Mouse (Mus musculus) telencephalon, adult 2 months (tissue): ENCODE results near the gene Trim47.
A peak's percentile ranks its signal among the peaks of the same experiment; 100 is the strongest.

Source experiments
- DNase-seq: peaks from one replicate; pipeline ENCODE4 v3.0.0-alpha.2; 2011; ENCODE audit warnings: low read depth, low spot score

The Trim47 gene

GRCm38 (mm10) chr11:116127156-116127980 is at the start of gene Trim47:
TSS of gene Trim47 (minus strand) at chr11:116127210.
- no peak for DNase-seq

- no peak for DNase-seq
Observed at GRCm38 (mm10) chr11:116176010-116176409, 49.0 kb upstream of the Trim47 start.

- no peak for DNase-seq
Observed at GRCm38 (mm10) chr11:116174775-116175448, 47.9 kb upstream of the Trim47 start.

- no peak for DNase-seq
Observed at GRCm38 (mm10) chr11:116171959-116172358, 44.9 kb upstream of the Trim47 start.

- DNase-seq, result no peak
Observed at GRCm38 (mm10) chr11:116170003-116170800, 43.2 kb upstream of the Trim47 start.

GRCm38 (mm10) chr11:116169214-116169613 is 42.2 kb upstream of the Trim47 start:
- DNase-seq, result no peak

- peak; percentile 97 for DNase-seq
Observed at GRCm38 (mm10) chr11:116167884-116168439, 41.0 kb upstream of the Trim47 start, which contains the start of gene Fbf1. TSS of gene Fbf1 (minus strand) at chr11:116168166.

GRCm38 (mm10) chr11:116167232-116167631 is 40.2 kb upstream of the Trim47 start:
- DNase-seq, result no peak

GRCm38 (mm10) chr11:116163002-116163401 is 36.0 kb upstream of the Trim47 start:
- DNase-seq, result no peak

- DNase-seq, result peak; percentile 80
Observed at GRCm38 (mm10) chr11:116162146-116162545, 35.1 kb upstream of the Trim47 start.

- DNase-seq, result no peak
Observed at GRCm38 (mm10) chr11:116161312-116161711, 34.3 kb upstream of the Trim47 start.

GRCm38 (mm10) chr11:116150960-116151359 is 23.9 kb upstream of the Trim47 start:
- DNase-seq, result no peak

- DNase-seq, result no peak
Observed at GRCm38 (mm10) chr11:116149341-116149740, 22.3 kb upstream of the Trim47 start.

GRCm38 (mm10) chr11:116148761-116149221 is 21.8 kb upstream of the Trim47 start:
- peak; percentile 61 for DNase-seq

- DNase-seq, result peak; percentile 73
Observed at GRCm38 (mm10) chr11:116146294-116146985, 19.4 kb upstream of the Trim47 start.

GRCm38 (mm10) chr11:116145481-116146293 is 18.7 kb upstream of the Trim47 start:
- DNase-seq, result no peak

- DNase-seq, result no peak
Observed at GRCm38 (mm10) chr11:116143468-116143867, 16.5 kb upstream of the Trim47 start.

- DNase-seq, result no peak
Observed at GRCm38 (mm10) chr11:116142211-116142991, 15.4 kb upstream of the Trim47 start.

GRCm38 (mm10) chr11:116138468-116139138 is 11.6 kb upstream of the Trim47 start, which contains the start of gene Mrpl38:
TSS of gene Mrpl38 (minus strand) at chr11:116138868.
- peak; percentile 87 for DNase-seq
